Mouse (Mus musculus) ES-E14 (cell line): Measurements from ENCODE around the gene 1110008P14Rik.

Source experiments
- CHD2 ChIP-seq: IDR thresholded peaks from 2 replicates; pipeline ENCODE4 v1.6.1; 2014; ENCODE audit warnings: mild to moderate bottlenecking, low read depth, low read length, inconsistent platforms
- HCFC1 ChIP-seq: IDR thresholded peaks from 2 replicates; pipeline ENCODE4 v1.6.1; 2012; ENCODE audit warnings: low read length, inconsistent platforms, borderline replicate concordance; ENCODE audit not compliant: insufficient read depth
- MAFK ChIP-seq: IDR thresholded peaks from 2 replicates; pipeline ENCODE4 v1.6.1; 2014; ENCODE audit warnings: mild to moderate bottlenecking, low read depth, low read length, inconsistent platforms; ENCODE audit not compliant: insufficient read depth
- ZC3H11A ChIP-seq: IDR thresholded peaks from 2 replicates; pipeline ENCODE4 v1.6.1; 2012; ENCODE audit warnings: low read depth, mild to moderate bottlenecking, inconsistent platforms, low read length, borderline replicate concordance
- ZNF384 ChIP-seq: IDR thresholded peaks from 2 replicates; pipeline ENCODE4 v1.6.1; 2012; ENCODE audit warnings: low read depth, low read length, inconsistent platforms

DNA sequence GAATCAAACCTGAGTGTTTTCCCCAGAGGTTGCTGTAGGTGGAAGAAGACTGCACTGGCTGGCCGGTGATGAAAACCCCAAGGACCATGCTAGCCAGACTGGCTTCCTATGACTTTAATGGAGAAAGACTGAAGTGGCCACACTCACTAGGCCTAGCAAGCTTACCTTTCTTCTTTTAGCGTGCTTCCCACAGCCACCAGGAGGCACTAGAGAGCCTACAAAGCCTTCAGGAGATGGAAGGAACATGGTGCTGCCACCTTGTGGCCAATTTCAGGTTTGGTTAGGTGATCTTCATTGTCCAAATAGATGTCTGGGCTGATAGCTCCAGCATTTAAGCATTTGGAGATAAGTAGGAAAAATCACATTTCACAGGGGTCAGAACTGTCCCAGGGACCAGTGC lies 22.9 kb upstream of the 1110008P14Rik start:
- no peak for TF ChIP-seq MAFK
- TF ChIP-seq ZNF384 = 0 out of 2 replicates have a peak, but pooled peaks have one; percentile 17
- 0 out of 2 replicates have a peak, but pooled peaks have one; percentile 43 for TF ChIP-seq HCFC1
- TF ChIP-seq CHD2 = no peak
- TF ChIP-seq ZC3H11A = peak; percentile 81
